Mouse (Mus musculus): Measurements from ENCODE around the gene Ndufa6. TPM values are rescaled to one million over a fixed set of nuclear protein-coding genes. Genes with fewer than 3 reads are reported as not detected.

Gene Ndufa6
- total and polyA plus RNA-seq, 3 experiments: 235 to 417 TPM; not detected in 1

DNA sequence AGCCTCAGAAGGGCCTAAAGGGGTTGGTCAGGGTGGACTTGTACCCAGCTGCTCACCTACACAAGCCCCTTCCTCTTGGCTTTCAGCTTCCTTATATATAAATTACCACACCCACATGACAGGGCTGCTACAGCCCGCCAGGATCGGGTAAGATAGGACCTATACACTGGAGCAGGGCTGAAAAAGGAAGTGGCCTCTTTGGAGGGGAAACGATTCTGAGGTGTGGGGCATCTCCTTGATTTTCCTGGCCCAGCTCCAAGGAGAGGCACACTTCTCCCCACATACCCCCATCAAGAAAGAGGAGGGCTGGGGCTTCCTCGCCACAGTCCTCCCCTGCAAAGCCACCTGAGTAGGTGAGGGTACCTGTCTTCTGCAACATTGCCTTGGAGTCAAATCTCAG lies 16.2 kb downstream of the Ndufa6 start:
- H3K4me1 ChIP-seq (ENCODE audit: control insufficient read depth in 1 of 2, insufficient read depth in 2 of 2, low read length in 2 of 2): peaks cover 13 to 25% of the 10 kb centered on the region in 2 experiments
- H3K9ac ChIP-seq (ENCODE audit: control insufficient read depth, low read depth, low read length, poor library complexity, severe bottlenecking): peak overlapping the region; percentile 65
- peak; percentile 87 for DNase-seq (ENCODE audit: low read depth, low spot score)
- TF ChIP-seq GATA1 (IDR thresholded peaks at IDR 0.05; ENCODE audit: low read depth, low read length) (peak; percentile 33; the same call in 1 of the 2 replicates), ETS1 (IDR thresholded peaks at IDR 0.05; ENCODE audit: low read depth, low read length) (peak; percentile 65), USF1 (IDR thresholded peaks at IDR 0.05; ENCODE audit: low read depth, low read length) (peak; percentile 51; the same call in 1 of the 2 replicates), TCF12 (IDR thresholded peaks at IDR 0.05; ENCODE audit: low read depth, low read length) (0 out of 2 replicates have a peak, but pooled peaks have one; percentile 28), HCFC1 (IDR thresholded peaks at IDR 0.05; ENCODE audit: low read depth, low read length) (0 out of 2 replicates have a peak, but pooled peaks have one; percentile 12), SIN3A (IDR thresholded peaks at IDR 0.05; ENCODE audit: low read length) (peak; percentile 64; the same call in 1 of the 2 replicates), RCOR1 (IDR thresholded peaks at IDR 0.05; ENCODE audit: low read depth, low read length) (peak; percentile 86), EP300 (IDR thresholded peaks at IDR 0.05; ENCODE audit: low read depth in 1 of 2, low read length in 2 of 2) (peak; percentile 51 to 71), UBTF (IDR thresholded peaks at IDR 0.05; ENCODE audit: borderline replicate concordance, insufficient read depth, low read depth, low read length) (no peak), ZKSCAN1 (IDR thresholded peaks at IDR 0.05; ENCODE audit: low read depth, low read length) (no peak), BHLHE40 (IDR thresholded peaks at IDR 0.05; ENCODE audit: borderline replicate concordance, low read depth, low read length) (no peak), ELF1 (IDR thresholded peaks at IDR 0.05; ENCODE audit: low read depth, low read length) (peak; percentile 56; the same call in 1 of the 2 replicates), JUND (IDR thresholded peaks at IDR 0.05; ENCODE audit: low read depth, low read length) (no peak)
- no peaks in the 10 kb centered on the region for H3K9me3 ChIP-seq (replicated peaks; ENCODE audit: insufficient read depth, low read length)
- peak overlapping the region; percentile 68 for H3K27ac ChIP-seq (ENCODE audit: control insufficient read depth, low read depth, low read length)
- peaks cover 0 to 20% of the 10 kb centered on the region in 2 experiments; a peak in 2 of 4 replicates for H3K36me3 ChIP-seq (ENCODE audit: control insufficient read depth in 1 of 2, insufficient read depth in 2 of 2, low read length in 2 of 2)
- peaks cover 18% of the 10 kb centered on the region for H3K79me2 ChIP-seq (ENCODE audit: control insufficient read depth, insufficient read depth, low read length, poor library complexity)
- H3K4me3 ChIP-seq (ENCODE audit: control insufficient read depth in 1 of 2, insufficient read depth in 1 of 2, low read depth in 2 of 2, low read length in 2 of 2): peak overlapping the region; percentile 71 to 83
- no peaks in the 10 kb centered on the region for H3K27me3 ChIP-seq (ENCODE audit: control insufficient read depth in 1 of 2, insufficient read depth in 2 of 2, low read length in 2 of 2)

DNA sequence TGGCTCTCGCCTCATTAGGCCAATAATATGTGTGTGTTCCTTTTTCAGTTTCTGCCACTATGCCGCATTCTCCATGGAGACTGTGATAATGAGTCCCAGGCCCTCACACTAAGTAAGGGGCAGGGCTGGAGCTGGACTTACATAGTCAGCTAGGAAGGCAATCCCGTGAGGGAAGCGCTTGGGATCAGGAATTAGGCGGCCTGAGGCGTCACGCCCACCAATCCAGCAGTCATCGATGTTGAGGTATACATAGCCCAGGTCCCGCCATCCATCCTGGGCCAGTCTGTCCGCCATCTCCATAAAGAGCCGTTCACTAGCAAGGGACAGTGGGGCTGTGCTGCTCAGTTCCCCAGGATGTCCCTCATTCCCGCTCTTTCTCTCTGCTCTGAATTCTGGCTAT lies 17.5 kb downstream of the Ndufa6 start:
- DNase-seq (ENCODE audit: low read depth, low spot score): no peak
- Histone ChIP-seq H3K36me3 (ENCODE audit: control insufficient read depth in 1 of 2, insufficient read depth in 2 of 2, low read length in 2 of 2) (peaks cover 0 to 12% of the 10 kb centered on the region in 2 experiments; a peak in 2 of 4 replicates), H3K27ac (ENCODE audit: control insufficient read depth, low read depth, low read length) (no peak overlapping the region), H3K4me1 (ENCODE audit: control insufficient read depth in 1 of 2, insufficient read depth in 2 of 2, low read length in 2 of 2) (peaks cover 9 to 18% of the 10 kb centered on the region in 2 experiments), H3K4me3 (ENCODE audit: control insufficient read depth in 1 of 2, insufficient read depth in 1 of 2, low read depth in 2 of 2, low read length in 2 of 2) (no peak overlapping the region), H3K79me2 (ENCODE audit: control insufficient read depth, insufficient read depth, low read length, poor library complexity) (peaks cover 10% of the 10 kb centered on the region; the same call in 1 of the 2 replicates), H3K9ac (ENCODE audit: control insufficient read depth, low read depth, low read length, poor library complexity, severe bottlenecking) (no peak overlapping the region), H3K27me3 (ENCODE audit: control insufficient read depth in 1 of 2, insufficient read depth in 2 of 2, low read length in 2 of 2) (no peaks in the 10 kb centered on the region), H3K9me3 (replicated peaks; ENCODE audit: insufficient read depth, low read length) (no peaks in the 10 kb centered on the region)
- TF ChIP-seq MAFK (IDR thresholded peaks at IDR 0.05; ENCODE audit: borderline replicate concordance, low read depth, low read length) (no peak), ZNF384 (IDR thresholded peaks at IDR 0.05; ENCODE audit: low read depth, low read length) (no peak), MAZ (IDR thresholded peaks at IDR 0.05; ENCODE audit: low read depth, low read length) (no peak), GABPA (IDR thresholded peaks at IDR 0.05; ENCODE audit: low read depth, low read length) (no peak), USF2 (IDR thresholded peaks at IDR 0.05; ENCODE audit: borderline replicate concordance in 1 of 2, insufficient read depth in 1 of 2, low read depth in 1 of 2, low read length in 2 of 2) (no peak), CTCF (IDR thresholded peaks at IDR 0.05 in 2 of 3, conservative IDR thresholded peaks at IDR 0.05 in 1 of 3; ENCODE audit: control insufficient read depth in 1 of 3, insufficient read depth in 1 of 3, low read depth in 2 of 3, low read length in 3 of 3, poor library complexity in 1 of 3, severe bottlenecking in 1 of 3) (no peak), ZMIZ1 (IDR thresholded peaks at IDR 0.05; ENCODE audit: low read depth, low read length) (no peak), ELF1 (IDR thresholded peaks at IDR 0.05; ENCODE audit: low read depth, low read length) (no peak), SMC3 (IDR thresholded peaks at IDR 0.05; ENCODE audit: low read depth, low read length) (no peak), MXI1 (IDR thresholded peaks at IDR 0.05; ENCODE audit: low read depth, low read length) (no peak), POLR2A (IDR thresholded peaks at IDR 0.05; ENCODE audit: control insufficient read depth in 1 of 2, insufficient read depth in 1 of 2, low read depth in 1 of 2, low read length in 2 of 2, poor library complexity in 1 of 2) (no peak), POLR2AphosphoS5 (IDR thresholded peaks at IDR 0.05; ENCODE audit: borderline replicate concordance, low read depth, low read length) (no peak), POLR2AphosphoS2 (IDR thresholded peaks at IDR 0.05; ENCODE audit: low read length) (no peak), HCFC1 (IDR thresholded peaks at IDR 0.05; ENCODE audit: low read depth, low read length) (no peak), ZKSCAN1 (IDR thresholded peaks at IDR 0.05; ENCODE audit: low read depth, low read length) (no peak), CHD1 (IDR thresholded peaks at IDR 0.05; ENCODE audit: low read depth, low read length) (no peak), SIN3A (IDR thresholded peaks at IDR 0.05; ENCODE audit: low read length) (no peak), ETS1 (IDR thresholded peaks at IDR 0.05; ENCODE audit: low read depth, low read length) (no peak), E2F4 (IDR thresholded peaks at IDR 0.05; ENCODE audit: borderline replicate concordance, low read depth, low read length) (no peak)
